Mouse (Mus musculus) spleen, embryonic (tissue): ENCODE results near the gene Riok2.

Experiments
- CTCF ChIA-PET: fragments of 350-600 bp; sonication (Branson Sonifier 250); formaldehyde crosslinking; loops from one replicate; lab custom pipeline; 2022; lab: Charles Lee

The Riok2 gene

GRCm38 (mm10) chr17:17405606-17406005 lies 31.5 kb downstream of the Riok2 start:
- CTCF ChIA-PET, result no interaction called here

- CTCF ChIA-PET, result no interaction called here
Measured at GRCm38 (mm10) chr17:17408137-17408536, 34.0 kb downstream of the Riok2 start.

GRCm38 (mm10) chr17:17408720-17409478 lies 34.8 kb downstream of the Riok2 start:
- CTCF ChIA-PET, result no interaction called here

GRCm38 (mm10) chr17:17409601-17410000 lies 35.5 kb downstream of the Riok2 start:
- CTCF ChIA-PET, result no interaction called here

- CTCF ChIA-PET, result no interaction called here
Measured at GRCm38 (mm10) chr17:17411443-17411842, 37.3 kb downstream of the Riok2 start.

GRCm38 (mm10) chr17:17412176-17412575 lies 38.1 kb downstream of the Riok2 start:
- CTCF ChIA-PET, result no interaction called here

GRCm38 (mm10) chr17:17414206-17414605 lies 40.1 kb downstream of the Riok2 start:
- CTCF ChIA-PET, result no interaction called here

GRCm38 (mm10) chr17:17424609-17425307 lies 50.6 kb downstream of the Riok2 start:
- CTCF ChIA-PET, result no interaction called here

GRCm38 (mm10) chr17:17425308-17425813 lies 51.3 kb downstream of the Riok2 start:
- CTCF ChIA-PET, result no interaction called here

GRCm38 (mm10) chr17:17425906-17426305 lies 51.8 kb downstream of the Riok2 start:
- CTCF ChIA-PET, result no interaction called here

GRCm38 (mm10) chr17:17428888-17429287 lies 54.8 kb downstream of the Riok2 start:
- CTCF ChIA-PET, result no interaction called here

- CTCF ChIA-PET, result no interaction called here
Measured at GRCm38 (mm10) chr17:17433679-17434078, 59.6 kb downstream of the Riok2 start.

- CTCF ChIA-PET, result interaction anchor here (0.5 to 0.6 kb wide), 2 partner anchors 55 to 470 kb away, joined by 5 read pairs; no protein-coding TSS in a partner anchor
Measured at GRCm38 (mm10) chr17:17438576-17439191, 64.6 kb downstream of the Riok2 start.

- CTCF ChIA-PET, result interaction anchor here (0.5 to 0.6 kb wide), 2 partner anchors 14 to 194 kb away, joined by 3 to 4 read pairs; no protein-coding TSS in a partner anchor
Measured at GRCm38 (mm10) chr17:17441876-17442498, 67.9 kb downstream of the Riok2 start.

- CTCF ChIA-PET, result no interaction called here
Measured at GRCm38 (mm10) chr17:17444297-17444886, 70.3 kb downstream of the Riok2 start.
